Mouse (Mus musculus) R1 (cell line): ENCODE measurements at regions not wholly inside any gene's neighbourhood (a gene's known extent, or its start where the extent isn't known, plus 50 kb on each side); places are given as distances from the start of the nearest gene placed in this dataset.
A peak's percentile ranks its signal among the peaks of the same experiment; 100 is the strongest.

Experiments
- DNase-seq: peaks from one replicate; pipeline ENCODE4 v3.0.0-alpha.2; 2018; ENCODE audit warnings: low read depth, low spot score

DNA sequence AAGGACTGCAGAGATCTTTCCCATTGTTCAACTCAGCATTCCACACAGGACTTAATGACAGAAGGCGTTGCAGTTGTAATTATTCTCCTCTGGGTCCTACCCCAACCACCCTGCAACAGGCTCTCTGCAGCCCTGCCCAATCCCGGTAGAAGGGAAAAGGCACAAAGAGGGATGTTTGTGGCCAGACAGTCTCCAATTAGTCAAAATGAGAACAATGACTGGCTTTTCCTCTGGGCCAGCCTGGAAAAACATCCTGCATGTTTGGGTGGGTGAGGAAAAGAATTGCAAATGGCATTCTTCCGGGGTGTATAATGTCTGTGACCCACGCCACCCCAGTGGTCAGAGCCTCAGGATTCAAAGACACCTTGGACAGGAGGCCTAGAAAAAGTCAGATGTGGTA lies 168.8 kb upstream of the Spag17 start:
- peak; percentile 7 for DNase-seq

DNA sequence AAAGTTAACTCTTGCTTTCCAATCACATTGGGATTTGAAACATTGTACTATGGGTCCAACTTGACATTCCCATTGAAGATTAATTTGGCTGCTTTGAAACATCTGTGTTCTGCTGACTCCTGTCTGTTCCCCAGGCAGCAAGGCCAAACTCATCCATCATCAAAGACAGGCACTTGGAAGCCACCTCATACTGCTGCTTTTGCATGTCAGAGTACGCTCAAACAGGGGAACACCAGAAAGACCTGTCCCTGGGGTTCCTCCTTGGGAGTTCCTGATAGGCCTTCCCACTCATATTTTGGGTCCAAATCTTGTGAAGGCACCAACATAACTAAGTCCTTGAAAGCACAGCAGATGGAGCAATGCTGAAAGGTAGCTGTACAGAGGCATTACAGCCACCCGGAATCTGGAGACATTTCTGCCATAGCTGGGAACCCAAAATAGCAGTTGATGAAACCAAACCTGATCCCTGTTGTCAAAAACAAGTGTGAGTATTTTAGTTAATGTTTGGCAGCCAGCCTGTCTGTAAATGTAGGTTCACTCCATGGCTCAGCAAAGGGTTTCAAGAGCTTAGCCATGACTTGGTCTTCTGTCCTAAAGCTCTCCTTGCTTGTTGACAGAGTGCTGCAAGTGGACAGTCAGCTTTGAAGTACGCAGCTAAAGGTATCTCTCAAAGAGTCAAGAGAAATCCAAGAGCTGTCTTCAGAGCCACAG lies 147.0 kb upstream of the Spag17 start:
- DNase-seq: no peak

DNA sequence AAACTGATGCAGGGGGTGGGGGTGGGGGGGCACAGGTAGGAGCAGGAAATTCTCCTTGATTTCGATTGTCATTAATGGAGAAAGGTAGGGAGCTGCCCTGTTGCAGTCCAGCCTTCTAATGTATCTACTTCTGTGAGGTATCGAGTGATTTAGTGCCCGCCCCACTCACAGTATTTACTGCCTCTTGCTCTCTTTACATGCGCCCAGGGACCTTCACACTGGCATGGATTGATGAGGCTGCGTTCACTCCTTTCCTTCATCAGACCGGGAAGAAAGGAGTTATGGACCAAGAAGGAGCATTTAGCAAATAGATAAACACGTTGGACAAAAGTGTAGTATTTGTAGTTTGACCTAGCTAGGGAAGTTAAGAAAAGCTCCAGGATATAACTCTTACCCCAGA lies 145.6 kb upstream of the Spag17 start:
- DNase-seq: no peak

DNA sequence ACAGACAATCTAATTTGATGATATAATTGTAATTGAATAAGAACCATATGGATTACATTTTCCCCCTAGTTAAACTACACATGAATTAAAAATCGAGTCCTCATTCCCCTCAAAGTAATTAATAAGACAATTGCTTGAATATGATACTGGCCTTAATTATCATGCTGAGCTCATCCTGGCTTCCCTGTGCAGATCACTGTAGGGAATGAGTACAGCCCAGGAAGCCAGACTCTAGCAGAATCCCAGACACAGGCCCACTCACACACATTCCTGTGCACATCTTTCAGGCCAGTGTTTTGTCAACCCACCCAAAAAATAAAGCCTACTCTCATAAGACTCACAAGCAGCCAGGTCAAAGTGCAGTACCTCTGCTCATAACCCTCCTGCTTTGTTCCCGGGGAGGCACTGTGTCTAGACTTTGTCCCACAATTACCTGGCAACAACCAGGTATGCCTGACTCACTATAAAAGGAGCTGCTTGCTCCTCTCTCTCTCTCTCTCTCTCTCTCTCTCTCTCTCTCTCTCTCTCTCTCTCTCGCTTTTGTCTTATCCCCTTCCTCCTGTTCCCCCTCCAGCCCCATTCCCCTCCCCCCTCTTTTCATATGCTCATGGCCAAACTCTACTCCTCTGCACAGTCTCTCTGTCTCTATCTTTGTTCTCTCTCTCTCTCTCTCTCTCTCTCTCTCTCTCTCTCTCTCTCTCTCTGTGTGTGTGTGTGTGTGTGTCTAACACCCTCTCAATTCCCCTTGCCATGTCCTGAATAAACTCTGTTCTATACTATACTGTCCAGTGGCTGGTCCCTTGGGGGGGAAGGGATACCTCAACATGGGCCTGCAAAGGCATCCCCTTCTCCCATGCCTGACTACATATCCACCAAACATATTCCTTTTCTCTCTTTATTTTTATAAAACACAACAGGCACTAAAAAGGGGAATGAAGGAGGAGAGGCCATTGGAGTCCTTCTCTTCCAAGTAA lies 143.7 kb upstream of the Spag17 start:
- no peak for DNase-seq

DNA sequence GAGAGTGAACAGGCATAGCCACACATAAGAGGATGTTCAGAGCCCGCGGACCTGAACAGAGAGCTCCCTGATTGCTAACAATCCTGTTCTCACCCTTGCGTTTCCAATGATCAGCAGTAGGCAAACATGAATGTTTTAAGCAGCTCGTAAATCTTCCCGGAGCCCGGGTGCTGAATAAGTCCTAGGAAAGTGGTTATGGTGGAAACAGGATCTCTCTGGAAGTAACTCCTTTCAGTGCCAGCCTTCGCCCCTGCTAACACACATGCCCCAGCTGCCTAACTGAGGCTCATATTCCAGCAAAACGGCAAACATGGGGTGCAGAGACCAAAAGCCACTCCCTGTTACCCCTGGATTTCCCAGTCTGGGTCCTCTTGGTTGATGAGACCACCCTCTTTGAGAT lies 135.5 kb upstream of the Spag17 start:
- DNase-seq: no peak

DNA sequence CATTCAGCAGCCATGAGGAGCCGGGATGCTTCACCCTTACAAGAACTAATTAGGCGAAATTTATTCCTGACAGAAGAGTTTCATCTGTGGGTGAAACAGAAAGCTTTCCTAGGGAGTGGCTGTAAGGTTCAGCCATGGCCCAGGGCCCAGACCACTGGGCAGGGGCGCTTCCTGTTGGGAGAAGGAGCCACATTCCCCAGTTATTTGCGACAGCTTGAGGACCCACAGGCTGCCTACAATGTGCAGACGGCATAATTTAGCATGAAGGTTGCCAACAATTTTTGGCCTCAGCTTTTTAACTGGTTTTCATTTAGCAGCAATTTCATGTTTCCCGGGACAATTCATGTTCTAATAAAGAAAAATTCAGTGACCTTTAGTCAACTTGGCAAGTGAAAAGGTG lies 106.7 kb upstream of the Spag17 start:
- DNase-seq: no peak

DNA sequence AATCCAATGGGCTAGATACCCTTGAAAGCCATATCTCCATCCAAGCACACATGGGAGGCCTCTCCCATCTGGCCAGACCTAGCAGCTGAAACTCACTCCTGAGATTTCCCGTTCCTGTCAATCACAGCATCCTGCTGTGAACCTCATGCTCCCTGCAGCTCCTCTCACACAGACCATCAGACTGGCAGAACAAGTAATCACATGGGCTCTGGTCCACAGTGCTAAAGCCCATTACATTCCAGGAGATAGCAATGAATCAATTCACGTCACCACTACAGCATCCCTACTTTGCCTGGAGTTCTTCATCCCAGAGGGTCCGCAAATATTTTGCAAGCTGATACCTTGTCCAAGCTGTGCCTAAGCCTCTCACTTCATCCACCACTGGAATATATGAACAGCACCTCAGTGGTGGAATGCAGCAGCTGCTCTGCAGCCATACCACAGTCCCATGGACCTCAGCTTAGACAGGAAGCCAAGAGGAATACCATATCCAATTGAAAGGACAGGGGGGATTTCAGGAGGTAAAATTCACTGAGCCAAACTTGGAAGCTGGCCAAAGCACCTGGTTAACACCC lies 99.2 kb upstream of the Spag17 start:
- no peak for DNase-seq

DNA sequence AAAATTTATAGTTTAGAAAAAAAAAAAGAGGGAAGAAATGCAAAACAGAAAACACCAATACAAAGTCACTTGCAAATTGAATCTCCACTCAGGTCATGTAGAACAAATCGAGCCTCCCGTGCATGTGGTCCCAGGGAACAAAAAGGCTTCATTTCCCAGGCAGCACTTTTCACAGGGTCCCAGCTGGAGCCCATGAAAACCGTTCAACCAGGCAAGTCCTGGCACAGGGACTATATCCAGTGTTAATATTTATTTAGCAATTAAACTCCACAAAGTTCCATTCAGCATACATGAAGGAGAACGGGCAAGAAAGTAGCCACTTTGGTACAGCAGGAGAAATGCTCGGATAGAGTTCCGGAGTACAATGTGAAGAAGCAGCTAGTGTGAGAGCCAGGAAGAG lies 93.9 kb upstream of the Spag17 start:
- no peak for DNase-seq

DNA sequence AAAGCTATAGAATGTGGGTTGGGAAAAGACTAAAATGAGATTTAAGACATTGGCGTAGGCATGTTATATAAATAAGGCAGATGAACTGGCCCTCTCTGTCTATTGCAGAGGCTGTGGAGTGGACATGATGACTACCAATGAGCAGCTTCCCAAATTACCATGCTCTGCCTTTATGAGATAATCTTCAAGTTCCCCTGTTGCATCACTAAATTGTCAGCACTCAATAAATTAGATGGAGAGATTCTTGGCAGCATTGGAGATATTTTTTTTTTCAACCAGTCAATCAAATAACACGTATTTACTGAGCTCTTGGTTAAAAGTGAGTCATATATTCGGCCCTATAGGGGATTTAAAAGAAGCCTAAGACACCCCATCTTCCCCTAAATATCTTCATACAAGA lies 91.6 kb upstream of the Spag17 start:
- no peak for DNase-seq

DNA sequence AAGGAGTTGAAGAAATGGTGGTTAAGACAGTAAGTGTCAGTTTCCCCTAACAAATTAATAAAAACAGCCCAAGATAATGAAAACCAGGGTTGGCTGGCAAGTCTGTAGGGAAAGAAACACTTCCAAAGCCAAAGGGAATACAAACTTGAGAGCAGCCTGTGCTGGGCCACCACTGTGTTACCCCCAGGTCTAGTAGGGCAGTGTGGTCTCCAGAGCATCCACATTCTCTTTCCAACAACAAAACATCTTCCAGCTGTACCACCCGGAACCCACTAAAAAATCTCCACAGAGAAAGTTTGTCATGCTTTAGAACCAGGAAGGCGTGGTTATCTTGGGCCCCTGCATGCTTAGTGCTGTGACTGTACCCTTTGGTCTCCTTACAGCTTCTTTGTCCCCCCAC lies 89.4 kb upstream of the Spag17 start:
- DNase-seq: no peak

DNA sequence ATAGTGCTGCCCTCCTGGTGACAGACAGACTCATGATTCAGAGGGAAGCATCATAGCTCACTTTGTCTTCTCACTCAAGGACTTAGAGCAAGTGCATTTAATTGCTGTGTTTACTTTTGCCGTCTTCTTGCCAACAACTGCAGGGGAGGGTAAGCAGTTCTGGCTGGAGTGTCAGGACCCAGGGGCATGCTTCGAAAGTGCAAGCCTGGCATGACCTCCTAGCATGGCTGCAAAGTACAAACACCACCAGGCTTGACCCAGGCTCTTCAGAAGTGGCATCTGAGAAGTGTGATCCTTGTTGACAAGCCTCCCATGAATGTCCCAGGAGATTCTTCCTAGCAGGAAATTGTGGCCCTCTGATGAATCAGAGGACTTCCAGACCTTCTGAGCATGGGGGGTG lies 87.4 kb upstream of the Spag17 start:
- no peak for DNase-seq

DNA sequence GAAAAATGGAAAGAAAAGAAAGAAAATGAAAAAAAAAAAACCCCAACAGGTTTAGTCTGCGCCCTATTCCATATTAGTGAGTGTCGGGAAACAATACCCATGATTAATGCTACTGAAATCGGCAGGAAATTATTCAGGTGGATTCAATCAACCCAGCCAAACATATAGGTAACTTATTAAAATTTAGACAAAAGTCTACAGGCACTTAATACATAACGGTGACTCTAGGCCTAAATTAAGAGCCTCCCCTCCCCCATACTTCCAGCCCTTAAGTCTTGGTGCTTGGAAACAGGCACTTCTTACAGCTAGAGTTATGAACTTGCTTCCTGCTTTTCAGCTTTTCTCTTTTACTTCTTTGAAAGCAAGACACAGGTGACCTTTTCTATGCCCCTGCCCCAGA lies 74.7 kb upstream of the Spag17 start:
- no peak for DNase-seq

DNA sequence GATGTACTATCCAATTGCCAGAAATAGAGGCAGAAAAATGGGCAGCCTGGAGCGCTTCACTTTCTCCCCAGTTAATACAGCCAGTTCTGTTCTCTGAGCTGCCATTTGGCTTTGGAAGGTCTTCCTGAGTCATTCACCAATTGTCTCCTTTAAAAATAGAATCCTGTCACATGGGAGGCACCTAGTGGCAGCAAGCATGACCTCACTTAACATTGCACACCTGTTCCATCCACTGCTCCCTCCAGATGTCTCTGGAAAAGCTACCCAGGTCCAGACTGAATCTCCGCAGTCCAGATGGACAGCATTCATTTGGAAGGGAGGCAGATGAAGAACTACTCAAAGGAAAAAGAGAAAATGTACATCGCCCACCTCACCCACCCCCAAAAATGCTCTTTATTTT lies 73.9 kb upstream of the Spag17 start:
- no peak for DNase-seq

DNA sequence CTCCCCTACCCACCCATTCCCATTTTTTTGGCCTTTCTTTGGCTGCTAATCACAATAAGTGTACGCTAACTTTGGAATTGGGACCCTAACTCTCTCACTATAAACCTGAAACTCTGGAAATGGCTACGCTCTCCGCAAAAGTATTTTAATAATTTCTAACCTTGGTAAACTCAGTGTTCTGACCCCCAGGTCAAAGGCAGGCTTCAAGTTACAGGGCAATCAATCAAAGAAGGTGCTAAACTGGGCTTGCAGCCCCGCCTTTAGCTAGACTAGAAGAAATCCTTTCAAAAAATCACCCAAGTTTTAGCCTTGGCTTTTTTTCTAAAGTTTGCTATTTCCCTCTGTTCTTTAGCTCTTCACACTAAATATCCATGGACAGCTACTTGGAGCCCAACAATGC lies 72.4 kb upstream of the Spag17 start:
- no peak for DNase-seq

DNA sequence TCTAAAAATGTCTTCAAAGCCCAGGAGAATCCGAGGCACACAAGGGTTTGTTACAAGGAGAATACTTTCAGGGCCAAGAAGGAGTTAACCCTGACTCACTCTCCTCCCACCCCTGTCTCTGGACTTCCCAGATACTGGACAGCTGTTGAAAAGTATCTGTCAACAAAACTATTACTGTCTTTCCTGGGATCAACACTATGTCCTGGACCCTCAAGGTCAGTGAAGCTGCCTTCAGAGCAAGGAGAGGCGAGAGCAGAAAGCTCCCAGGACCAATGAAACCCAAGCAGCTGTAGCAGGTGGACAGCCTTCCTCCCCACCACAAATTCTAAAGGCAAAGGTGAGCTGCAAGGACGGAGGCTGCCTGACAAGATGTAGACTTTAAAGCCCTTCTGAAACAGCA lies 70.1 kb upstream of the Spag17 start:
- no peak for DNase-seq

DNA sequence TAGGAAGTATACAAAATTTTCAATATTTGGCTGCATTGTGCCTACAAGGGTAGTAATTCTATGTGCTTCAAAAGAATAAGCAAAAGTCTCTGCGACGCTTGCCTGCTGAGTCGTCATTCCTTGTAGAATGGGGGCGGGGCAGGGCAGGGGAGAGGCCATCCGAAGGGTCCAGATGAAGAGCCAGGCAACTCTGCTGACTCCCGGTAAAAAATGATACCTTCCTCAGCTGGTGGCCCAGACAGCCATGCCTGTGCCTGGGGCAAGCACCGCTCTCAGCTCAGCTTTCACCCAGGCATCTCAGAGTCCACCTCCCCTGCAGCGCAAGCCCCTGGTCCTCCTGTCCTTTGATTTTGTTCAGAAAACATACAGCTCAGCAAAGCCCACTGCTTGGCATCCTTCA lies 67.2 kb upstream of the Spag17 start:
- DNase-seq: no peak

DNA sequence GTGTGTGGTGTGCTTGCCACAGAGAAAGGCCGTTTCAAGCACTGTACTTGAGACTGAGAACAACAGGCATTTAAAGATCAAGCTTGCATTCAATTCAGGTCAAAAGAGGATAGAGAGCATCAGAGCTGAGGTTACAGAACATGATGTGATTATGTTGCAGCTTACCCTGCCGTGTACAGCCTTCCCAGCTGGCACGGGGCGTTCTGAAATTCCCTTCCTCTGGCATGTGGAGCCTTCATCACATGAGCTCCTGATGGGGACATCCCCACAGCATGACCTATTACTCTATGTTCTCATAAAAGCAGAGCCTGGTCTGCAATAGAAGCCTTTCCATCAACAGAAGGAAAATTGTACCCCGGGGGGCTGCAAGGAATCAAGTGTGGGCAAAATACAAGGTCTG lies 62.5 kb upstream of the Spag17 start:
- no peak for DNase-seq

DNA sequence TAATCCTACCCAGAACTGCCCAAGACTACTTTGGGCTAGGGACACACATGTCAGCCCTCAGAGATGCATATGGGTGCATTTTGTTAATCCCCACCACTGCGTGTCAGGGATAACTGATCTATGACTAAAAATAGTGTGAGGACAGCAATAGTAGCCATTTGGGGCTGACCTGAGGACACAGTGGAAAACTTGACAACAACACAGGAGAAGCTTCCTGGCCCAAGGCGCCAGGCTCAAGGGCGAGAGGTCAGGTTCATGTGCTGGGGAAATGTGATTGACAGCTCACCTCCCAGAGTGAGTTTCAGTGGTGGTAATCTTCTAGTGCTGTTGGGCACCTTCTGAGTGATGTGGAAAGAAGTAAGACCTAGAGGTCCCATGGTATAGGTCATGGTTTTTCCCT lies 62.0 kb upstream of the Spag17 start:
- DNase-seq: no peak
